Mouse (Mus musculus) heart, postnatal 14 days (tissue): ENCODE results near the gene Tmem121b. TPM values are rescaled to one million over a fixed set of nuclear protein-coding genes. Genes with fewer than 3 reads are reported as not detected.
A peak's percentile ranks its signal among the peaks of the same experiment; 100 is the strongest.

ENCODE experiments used
- DNase-seq, 2 experiments: peaks; one replicate each; pipeline ENCODE4 v3.0.0; 2021 to 2022
- intact Hi-C: fragments of 180-260 bp; cut with DNase I; formaldehyde crosslinking; loops from one replicate; pipeline ENCODE4 v1.15.1; 2025
- long read RNA-seq, 2 experiments: library from polyadenylated mRNA; stranded (forward); transcript quantifications; one replicate each; pipeline ENCODE4 v2.0.0; 2021
- total RNA-seq, 2 experiments: library from RNA; stranded (reverse); gene quantifications; 2 replicates each; pipeline ENCODE4 v1.2.3; 2021

Tmem121b gene
- total RNA-seq = under 1 TPM in 1 of 2 experiments, not detected in 1; 0.05 TPM
- long read RNA-seq, experiment 1 = 0 reads
- long read RNA-seq, experiment 2 = 0 reads

DNA sequence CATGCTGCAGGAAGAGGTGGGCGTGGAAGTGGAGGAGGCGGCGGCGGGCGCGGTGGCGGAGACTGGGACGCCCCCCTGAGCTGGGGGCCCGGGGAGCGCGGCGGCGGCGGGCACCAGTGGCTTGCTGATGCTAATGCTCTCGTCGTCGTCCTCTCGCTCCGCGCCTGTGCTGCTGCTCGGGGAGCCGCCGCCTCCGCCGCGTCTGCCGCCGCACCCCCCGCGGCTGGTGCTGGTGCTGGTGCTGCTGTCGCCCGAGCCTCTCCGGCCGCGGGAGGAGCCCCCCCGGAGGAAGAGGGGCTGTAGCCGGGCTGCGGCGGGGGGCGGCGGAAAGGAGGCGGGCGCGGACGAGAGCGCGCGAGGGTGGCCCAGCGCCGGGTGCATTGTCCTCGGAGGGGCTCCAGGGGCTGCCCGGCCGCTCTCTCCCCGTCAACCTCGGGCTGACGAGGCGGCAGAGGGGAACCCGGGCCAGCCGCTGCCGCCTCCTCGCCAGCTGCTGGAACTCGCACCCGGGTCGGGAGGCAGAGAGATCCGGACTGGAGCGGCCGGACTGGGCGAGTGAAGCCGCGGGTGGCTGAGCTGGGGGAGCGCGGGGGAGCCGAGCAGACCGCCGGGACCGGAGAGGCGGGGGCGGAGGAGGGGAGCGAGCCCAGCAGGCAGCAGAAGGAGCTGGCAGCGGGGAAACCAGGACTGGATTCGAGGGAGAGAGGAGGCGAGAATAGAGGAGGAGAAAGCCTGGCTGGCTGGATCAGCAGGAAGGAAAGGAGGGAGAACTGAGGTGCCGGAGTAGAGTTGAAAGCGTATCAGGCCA is at the start of gene Tmem121b:
Tmem121b (minus strand) TSS at position 434 of the 808 bp plus-strand sequence.
- intact Hi-C loops = no loop called here

DNA sequence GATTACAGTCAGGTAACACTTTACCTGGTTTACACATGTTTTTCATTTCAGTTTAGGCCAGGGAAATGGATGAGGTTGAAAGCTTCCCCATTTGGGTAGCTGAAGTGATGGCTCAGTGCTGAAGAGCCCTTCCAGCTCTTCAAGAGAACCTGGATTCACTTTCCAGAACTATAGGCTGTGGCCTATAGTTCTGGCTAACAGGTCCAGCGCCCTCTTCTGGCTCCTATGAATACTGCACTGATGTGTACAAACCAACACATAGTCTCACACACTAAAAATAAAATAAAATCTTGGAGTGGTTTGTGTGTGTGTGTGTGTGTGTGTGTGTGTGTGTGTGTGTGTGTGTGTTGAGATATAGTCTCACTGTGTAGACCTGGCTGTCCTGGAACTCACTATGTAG is 48.5 kb upstream of the Tmem121b start:
- intact Hi-C loops = no loop called here
- no peak for DNase-seq

More for the DNA sequence above, at the start of gene Tmem121b:
- peak; percentile 57 to 58 for DNase-seq

DNA sequence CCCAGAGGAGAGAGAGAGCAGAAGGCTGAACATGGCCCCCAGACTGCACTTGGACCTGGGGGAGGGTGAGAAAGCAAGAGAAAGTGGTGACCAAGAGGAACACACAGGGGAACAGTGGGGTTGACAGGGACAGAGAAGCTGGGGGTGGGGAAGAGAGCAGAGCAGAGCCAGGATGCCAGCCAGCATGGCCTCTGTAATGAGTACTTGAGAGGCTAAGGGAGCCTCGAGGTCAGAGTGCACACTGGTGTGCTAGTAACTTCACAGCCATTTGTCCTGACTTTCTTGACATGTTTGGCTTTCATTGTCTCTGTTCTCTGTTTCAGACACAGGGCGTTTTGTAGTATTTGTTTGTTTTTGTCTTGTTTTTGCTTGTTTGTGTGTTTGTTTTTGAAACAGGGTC is 47.8 kb upstream of the Tmem121b start:
- no peak for DNase-seq
- intact Hi-C loops = no loop called here

DNA sequence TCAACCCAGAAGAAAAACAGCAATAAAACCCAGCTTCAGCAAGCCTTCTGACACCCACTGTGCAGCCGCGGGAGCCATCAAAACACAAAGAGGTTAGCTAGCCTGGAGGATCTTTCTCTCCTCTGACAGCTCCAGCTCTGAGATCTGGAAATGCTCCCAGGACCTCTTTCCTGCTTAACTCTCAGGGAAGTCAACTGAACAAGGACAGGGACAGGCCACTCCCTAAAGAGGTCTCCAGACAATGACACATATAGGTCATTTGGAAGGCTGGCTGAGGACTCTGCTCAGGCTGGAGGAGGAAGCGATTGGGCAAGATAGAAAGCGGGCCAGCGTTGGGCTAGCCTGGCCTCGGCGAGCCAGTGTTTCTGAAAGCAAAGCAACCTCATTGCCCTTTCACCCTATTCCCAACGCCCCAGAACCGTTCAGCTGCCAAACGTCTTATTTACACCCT is 46.2 kb upstream of the Tmem121b start:
- DNase-seq = peak; percentile 64 to 67
- intact Hi-C loops = loop anchor here (1.0 to 5.0 kb wide), 3 partner anchors 57 to 196 kb away; no protein-coding TSS in a partner anchor

DNA sequence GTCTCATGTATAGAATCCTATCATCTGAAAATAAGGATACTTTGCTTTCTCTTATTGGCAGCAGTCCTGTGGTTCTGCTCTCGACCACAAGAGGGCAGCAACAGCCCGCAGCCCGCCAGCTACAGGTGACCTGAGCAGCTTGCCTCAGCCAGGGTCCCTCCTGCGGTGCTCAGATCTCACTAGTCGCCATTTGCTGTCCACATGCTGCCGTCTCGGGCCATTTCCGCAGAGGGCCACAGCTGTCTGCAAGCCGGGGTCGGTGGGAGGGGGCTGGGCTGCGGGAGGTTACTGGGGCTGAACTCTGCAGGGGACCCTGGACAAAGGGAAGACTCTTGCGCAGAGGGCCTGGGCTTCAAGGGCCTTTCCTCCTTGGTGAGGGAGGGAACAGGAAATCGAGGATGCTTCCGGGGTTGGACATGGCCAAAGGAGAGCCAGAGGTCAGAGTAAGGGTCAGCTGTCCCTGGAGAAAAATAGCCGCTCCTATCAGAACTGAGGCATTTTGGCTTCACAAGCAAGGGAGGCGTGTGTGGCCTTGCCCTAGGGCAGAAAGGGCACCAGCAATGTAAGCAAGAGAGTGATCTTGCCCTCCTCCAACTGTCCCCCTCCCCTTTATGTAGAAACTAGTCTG is 45.6 kb upstream of the Tmem121b start:
- intact Hi-C loops = loop anchor here (1.0 to 5.0 kb wide), 3 partner anchors 58 to 197 kb away; no protein-coding TSS in a partner anchor
- DNase-seq = peak; percentile 71 to 81

DNA sequence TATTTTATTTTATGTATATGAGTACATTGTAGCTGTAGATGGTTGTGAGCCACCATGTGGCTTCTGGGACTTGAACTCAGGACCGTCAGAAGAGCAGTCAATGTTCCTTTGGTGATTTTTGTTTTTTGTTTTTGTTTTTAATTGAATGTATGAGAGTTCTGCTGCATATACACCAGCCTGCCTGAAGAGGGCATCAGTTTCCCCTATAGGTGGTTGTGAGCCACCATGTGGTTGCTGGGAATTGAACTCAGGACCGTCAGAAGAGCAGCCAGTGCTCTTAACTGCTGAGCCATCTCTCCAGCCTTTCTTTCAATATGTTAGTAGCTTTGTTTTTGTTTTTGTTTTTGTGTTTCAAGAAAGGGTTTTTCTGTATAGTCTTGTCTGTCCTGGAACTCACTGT is 42.7 kb upstream of the Tmem121b start:
- intact Hi-C loops = loop anchor here (5.0 kb wide), 1 partner anchor 61 kb away; no protein-coding TSS in a partner anchor
- no peak for DNase-seq

DNA sequence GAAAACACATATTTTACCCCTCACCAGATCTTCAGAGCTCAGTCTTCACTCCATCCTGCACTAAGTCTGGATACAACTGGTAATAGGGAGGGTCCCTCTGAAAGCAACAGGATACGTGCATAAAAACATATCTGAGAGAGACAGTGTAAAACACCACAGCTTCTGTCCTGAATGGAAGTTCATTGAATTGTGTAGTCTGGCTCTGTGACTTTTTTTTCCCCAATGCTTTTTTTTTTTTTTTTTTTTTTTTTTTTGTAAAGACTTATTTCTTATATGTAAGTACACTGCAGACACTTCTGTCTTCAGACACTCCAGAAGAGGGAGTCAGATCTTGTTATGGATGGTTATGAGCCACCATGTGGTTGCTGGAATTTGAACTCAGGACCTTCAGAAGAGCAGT is 39.0 kb upstream of the Tmem121b start:
- intact Hi-C loops = no loop called here

DNA sequence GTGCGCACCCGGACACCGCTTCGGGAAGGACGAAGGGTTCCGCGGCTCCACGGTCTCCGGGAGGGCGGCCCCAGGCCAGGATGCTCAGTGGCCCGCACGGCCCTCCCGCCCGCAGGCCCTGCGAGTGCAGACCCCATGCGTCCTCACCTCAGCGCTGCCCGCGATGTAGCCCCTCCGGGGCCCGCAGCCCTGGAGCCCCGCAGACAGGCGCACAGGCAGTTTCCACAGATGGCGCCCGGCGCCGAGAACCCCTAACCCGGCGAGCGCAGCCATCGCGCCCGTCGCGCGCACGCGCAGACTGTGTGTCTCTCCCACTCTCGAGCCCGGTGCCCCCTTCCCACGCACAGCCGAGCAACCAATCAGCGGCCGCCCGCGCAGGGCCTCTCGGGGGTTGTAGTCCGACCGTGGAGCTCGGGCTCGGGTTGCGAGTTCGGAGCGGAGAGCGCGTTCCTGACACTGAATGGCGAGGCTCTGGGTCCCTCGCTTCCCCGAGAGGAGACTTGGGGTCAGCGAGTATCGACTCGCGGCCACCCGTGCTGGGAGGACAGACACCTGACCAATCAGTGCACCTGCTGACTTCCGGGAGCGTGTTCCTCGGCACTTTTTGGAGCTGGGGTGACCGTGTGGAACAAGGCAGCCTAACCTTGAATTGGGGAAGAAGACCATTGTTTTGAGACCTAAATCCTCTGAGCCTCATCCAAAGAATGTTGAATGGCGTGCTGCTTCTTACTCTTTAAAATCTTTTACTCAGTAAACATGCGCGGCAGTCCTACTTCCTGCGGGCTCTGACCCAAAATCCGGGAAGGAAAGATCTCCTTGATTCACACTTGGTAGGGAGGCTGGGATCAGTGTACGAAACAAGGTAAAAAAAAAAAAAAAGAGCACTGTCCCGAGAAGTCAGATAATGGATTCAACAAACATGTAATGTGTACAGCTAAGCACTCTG is 37.7 kb upstream of the Tmem121b start, which contains the start of gene Hdhd5:
Hdhd5 (minus strand) TSS at position 300 of the 946 bp plus-strand sequence.
- DNase-seq = peak; percentile 95 to 96
- intact Hi-C loops = no loop called here

More for the DNA sequence above, 39.0 kb upstream of the Tmem121b start:
- DNase-seq = no peak

DNA sequence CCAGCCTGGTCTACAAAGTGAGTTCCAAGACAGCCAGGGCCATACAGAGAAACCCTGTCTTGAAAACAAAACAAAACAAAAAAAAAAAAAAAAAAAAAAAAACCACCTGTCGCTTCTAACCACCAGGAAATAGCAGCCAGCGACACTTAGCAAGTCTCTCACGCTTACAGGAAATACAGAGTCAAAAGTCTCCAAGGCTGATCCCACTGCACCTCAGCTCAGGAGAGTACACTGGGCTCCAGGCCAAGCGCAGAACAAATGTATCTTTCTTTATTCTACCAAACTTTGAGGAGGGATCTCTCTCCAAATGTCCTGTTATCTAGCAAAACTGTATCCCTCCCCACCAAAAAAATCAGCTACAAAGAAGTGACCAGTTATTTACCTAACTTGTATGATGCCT is 35.5 kb upstream of the Tmem121b start:
- intact Hi-C loops = no loop called here
- no peak for DNase-seq

DNA sequence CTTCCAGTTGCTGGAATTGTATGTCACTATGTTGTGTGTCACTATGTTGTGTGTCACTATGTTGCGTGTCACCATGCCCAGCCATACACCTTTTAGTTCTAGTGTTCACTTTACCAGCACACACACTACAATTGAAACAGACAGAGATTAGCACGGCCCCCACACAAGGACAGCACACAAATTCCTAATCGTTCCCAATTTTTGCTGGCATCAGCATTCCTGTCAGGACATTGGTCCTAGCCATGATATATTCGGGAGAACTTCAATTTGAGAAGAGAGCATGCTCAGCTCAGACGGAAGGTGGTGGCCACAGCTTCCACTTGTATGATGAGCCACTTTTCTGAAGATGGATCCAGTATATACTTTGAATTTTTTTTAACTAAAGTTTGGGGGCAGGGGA is 31.2 kb upstream of the Tmem121b start:
- intact Hi-C loops = no loop called here
- no peak for DNase-seq

DNA sequence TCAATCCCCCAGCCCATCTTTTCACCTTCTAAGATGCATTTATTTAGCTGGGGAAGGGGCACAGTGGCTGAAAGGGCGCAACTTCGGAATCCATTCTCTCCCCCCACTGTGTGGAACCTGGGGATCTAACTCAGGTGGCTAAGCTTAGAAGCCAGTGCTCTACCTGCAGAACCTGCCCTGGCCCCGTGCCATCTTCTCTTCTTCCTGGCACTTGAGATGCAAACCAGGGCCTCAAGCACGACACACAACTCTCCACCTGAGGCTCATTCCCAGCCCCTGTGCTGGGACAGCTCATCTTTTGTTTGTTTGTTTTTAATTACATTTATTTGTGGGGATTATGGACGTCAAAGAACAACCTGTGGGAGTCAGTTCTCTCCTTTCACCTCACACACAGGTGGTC is 26.0 kb upstream of the Tmem121b start:
- DNase-seq = no peak
- intact Hi-C loops = no loop called here

DNA sequence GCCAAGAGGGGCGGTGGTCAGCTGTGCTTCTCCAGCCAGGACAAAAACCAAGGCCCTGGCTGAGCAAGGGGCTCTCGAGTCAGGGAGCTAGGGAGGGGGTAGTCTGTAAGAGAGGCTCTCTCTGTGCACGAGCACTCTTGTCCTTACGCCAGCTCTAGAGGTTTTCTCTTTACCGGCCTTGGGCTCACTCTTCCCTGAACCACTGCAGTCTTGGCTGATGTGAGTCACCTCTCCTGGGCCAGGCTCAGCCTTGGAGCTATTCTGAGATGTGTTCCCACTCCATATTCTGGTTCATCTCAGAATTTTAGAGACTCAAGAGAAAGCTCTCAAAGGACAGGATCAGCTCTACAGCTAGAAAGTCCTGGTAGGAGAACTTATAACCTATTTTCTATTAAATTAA is 23.7 kb upstream of the Tmem121b start:
- no peak for DNase-seq
- intact Hi-C loops = no loop called here

DNA sequence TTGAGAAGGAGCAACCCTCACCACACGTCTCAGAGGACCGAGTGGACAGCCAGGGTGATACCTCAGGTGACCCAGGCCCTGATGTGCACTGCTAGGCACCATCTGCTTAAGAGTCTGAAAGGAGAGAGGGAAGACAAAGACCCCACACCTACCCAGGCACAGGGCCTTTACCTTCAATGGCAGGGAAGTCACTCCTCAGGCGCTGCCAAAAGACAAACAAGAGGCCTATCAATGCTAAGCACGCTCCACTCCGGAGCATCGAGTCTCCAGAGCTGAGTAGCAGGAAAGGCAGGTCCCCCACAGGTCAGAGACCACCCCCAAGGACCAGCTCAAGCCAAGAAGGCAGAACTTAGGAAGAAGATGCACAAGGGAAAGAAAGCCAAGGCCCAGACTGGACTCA is 23.3 kb upstream of the Tmem121b start:
- DNase-seq = no peak
- intact Hi-C loops = no loop called here

DNA sequence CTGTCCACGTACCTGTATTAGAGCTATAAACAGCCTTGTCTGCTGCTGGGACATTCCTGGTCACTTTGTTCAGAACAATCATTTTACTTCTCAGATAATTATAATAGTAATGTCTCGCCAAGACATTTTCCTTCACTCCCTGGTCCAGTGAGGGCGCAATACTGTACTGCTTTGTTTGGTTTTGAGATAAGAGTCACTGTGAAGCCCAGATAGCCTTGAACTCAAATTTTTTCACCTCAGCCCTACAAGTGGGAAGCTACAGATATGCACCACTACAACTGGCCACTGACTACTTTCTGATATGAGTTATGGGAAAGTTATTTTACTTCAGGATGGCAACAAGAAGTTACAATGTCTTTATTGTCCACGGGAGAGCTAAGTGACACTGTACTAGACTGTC is 22.8 kb upstream of the Tmem121b start:
- DNase-seq = no peak
- intact Hi-C loops = no loop called here

DNA sequence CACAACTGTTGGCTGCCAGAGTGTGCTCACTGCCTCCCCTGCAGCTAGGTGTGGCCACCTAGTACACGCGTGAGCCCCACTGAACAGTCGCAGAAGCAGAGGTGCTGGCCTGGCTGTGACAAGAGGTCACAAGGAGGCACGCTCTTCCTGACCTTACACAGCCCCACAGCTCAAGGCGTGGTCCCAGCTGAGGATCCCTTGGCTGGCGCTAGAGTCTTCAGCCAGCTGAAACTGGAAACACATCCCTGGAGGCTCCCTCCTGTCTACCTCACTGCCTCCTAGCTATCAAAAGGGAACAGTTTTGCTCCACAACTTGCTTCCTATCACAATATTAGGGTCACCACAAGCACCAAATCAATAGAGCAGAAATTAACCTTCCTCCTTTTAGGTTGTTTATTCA is 17.6 kb upstream of the Tmem121b start:
- intact Hi-C loops = no loop called here
- DNase-seq = no peak

DNA sequence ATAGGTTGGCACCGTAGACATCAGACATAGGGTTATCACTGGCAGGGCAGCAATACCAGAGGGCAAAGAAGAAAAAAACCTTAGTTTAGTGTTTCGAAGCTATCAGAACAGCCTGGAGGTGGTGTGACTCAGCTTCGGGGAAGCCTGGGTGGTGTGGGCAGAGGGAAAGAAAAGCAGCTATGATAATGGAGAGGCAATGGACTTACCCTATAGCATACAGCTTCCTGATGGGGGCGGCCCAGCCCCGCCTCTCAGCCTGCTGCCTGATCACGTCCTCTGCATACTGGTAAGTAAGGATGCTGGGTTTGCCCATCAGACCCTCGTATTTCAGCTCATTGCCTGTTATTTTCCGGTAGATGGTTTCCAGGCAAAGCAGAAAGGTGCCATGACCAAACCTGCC is 16.8 kb upstream of the Tmem121b start:
- no peak for DNase-seq
- intact Hi-C loops = no loop called here

DNA sequence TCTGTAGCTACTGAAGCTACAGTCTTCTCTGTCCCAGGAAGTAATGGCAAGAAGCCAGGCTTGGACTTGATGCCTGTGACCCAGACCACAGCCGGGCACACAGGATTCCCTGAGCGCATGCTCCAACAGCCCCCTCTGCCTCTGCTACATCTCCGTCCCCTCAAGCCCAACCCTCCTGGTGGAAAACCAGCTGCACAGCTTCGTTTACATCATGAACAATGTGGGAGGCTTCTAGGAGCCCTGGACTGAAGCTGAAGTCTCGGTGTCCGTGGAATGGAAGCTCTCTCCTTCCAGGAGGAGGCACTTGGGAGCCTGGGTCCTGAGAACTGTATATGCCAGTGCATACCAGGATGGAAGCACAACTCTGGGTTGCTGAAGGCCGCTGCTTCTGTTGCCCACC is 16.4 kb upstream of the Tmem121b start:
- intact Hi-C loops = no loop called here
- no peak for DNase-seq

DNA sequence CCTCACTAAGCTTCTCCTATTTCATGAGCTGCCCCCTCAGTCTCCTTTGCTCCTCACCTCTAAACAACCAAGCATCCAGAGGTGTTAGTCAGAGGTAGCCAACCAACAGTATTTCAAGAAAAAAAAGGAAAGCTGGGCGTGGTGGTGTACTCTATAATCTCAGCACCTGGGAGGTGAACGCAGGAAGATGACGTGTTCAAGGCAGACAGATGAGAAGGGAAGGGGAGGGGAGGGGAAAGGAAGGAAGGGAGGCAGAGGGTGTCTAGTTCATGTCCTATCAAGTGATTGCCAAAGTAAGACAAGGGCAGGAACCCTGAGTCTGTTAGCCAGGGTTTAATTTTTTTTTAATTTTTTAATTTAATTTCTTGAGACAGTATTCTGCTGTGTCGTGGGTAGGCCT is 15.0 kb upstream of the Tmem121b start:
- DNase-seq = no peak
- intact Hi-C loops = no loop called here

DNA sequence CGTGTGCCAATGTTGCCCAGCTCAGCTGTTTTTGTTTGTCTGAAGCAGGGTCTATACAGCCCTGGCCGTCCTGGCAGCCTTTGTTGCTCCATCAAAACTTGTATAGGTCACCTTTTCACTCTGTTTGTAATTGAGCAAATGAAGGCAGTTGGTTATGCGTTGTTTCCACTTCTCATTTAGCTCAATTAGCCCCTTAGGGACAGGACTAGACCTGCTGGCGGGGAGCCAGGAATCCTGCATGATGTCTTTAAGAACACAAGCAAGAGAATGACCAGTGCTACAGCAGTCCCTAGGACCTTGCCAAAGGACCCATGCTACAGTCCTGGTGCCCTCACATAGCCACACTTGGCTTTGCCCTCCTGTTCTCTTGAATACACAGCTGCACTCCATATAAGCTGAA is 11.9 kb upstream of the Tmem121b start:
- peak in 1 of 2 experiments; percentile 29 for DNase-seq
- intact Hi-C loops = no loop called here

DNA sequence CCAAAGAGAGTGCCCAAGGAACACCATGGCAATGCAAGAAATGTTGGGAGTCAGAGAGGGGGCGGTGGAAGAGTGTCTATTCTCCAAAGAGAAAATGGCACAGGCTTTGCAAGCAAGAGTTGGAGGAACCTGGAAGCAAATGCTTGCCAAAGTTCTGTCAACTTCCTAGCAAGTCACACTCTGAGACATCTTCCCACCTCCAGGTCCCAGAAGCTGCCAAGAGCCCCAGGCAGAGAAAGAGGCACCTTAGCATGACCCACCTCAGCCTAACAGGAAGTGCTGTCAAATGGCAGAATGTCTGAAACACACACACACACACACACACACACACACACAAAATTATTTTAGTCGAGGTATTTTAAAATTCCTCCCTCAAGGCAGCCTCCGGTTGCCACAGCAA is 10.4 kb upstream of the Tmem121b start:
- intact Hi-C loops = no loop called here
- no peak for DNase-seq

DNA sequence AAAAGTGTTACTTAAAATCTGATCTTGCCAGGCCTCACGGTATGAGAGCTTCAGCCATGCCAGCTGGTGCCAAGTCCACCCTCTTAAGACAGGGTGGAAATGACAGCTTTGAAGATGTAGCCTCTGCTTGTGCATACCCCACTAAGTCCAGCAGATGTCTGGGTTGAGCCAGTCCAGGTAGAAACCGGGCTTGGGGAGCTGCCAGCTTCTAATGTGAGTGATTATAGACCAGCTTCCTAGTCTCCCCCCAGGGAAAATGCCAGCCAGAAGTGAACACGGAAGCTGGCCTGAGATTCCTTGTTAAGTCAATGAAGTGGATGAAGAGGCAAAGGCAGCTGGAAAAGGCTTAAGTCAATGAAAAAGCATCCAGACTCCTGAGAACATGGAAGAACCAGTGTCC is 2.9 kb upstream of the Tmem121b start:
- intact Hi-C loops = no loop called here
- no peak for DNase-seq
